Mouse (Mus musculus) kidney, adult 2 months (tissue): ENCODE results near the gene Rad54l2.

Experiments
- CTCF ChIP-seq: fragments of 200-500 bp; conservative IDR thresholded peaks from 2 replicates; pipeline ENCODE4 v1.5.1; 2011; ENCODE audit warnings: low read depth, mild to moderate bottlenecking, control low read depth, low read length, moderate library complexity, mixed read lengths; ENCODE audit not compliant: insufficient read depth, insufficient read length
- POLR2A ChIP-seq: fragments of 200-500 bp; IDR thresholded peaks from one replicate; pipeline ENCODE4 v1.6.1; 2011; ENCODE audit warnings: low read depth, low read length, control low read depth

GRCm38 (mm10) chr9:106692973-106693481 lies 96.0 kb downstream of the Rad54l2 start:
- TF ChIP-seq CTCF (no peak), POLR2A (no peak)
